Mouse (Mus musculus) olfactory bulb, adult 2 months (tissue): ENCODE results near the gene Tram2. TPM values are rescaled to one million over a fixed set of nuclear protein-coding genes. Genes with fewer than 3 reads are reported as not detected.
A peak's percentile ranks its signal among the peaks of the same experiment; 100 is the strongest.

ENCODE experiments used
- H3K27ac ChIP-seq: fragments of 200-500 bp; 2 replicates; pipeline ENCODE4 v1.5.1; 2012; ENCODE audit warnings: low read depth, low read length; ENCODE audit not compliant: insufficient read depth
- H3K4me1 ChIP-seq: fragments of 200-500 bp; 2 replicates; pipeline ENCODE4 v1.6.1; 2012; ENCODE audit warnings: low read length; ENCODE audit not compliant: control insufficient read depth, insufficient read depth
- H3K4me3 ChIP-seq: fragments of 200-500 bp; 2 replicates; pipeline ENCODE4 v1.5.1; 2012; ENCODE audit warnings: mild to moderate bottlenecking, low read depth, low read length, moderate library complexity; ENCODE audit not compliant: insufficient read depth
- CTCF ChIP-seq: fragments of 200-500 bp; IDR thresholded peaks from 2 replicates; pipeline ENCODE4 v1.5.1; 2012; ENCODE audit warnings: low read depth, mild to moderate bottlenecking, low read length, moderate library complexity; ENCODE audit not compliant: insufficient read depth
- POLR2A ChIP-seq: fragments of 200-500 bp; IDR thresholded peaks from 2 replicates; pipeline ENCODE4 v1.6.1; 2012; ENCODE audit warnings: mild to moderate bottlenecking, low read depth, low read length, moderate library complexity; ENCODE audit not compliant: insufficient read depth
- WGBS: fragments of 180-500 bp; shearing (Covaris S2); methylation state at CpG from one replicate; pipeline ENCODE4 v1.1.7; 2018; 5-methylcytosine and 5-hydroxymethylcytosine counted together
- polyA plus RNA-seq: library from polyadenylated mRNA; stranded (reverse); fragments of >200 nt; gene quantifications from 2 replicates; pipeline ENCODE4 v1.2.4, GENCODE M21; 2012; ENCODE audit warnings: low replicate concordance; ENCODE audit not compliant: missing spikeins, insufficient read depth, insufficient read length

The Tram2 gene
- not detected in 2 replicates for polyA plus RNA-seq

- peak within 1 kb of the TSS; percentile 97 for H3K4me3 ChIP-seq
- TF ChIP-seq CTCF (no peak), POLR2A (peak; percentile 68)
- peaks cover 5% of the 10 kb centered on the region; the same call in 1 of the 2 replicates for H3K4me1 ChIP-seq
- WGBS, result under 1% methylated on average over 41 of the region's 52 CpGs
- peak within 1 kb of the TSS; percentile 14; the same call in 1 of the 2 replicates for H3K27ac ChIP-seq
These were observed at the start of gene Tram2 for GRCm38 (mm10) chr1:21079217-21079773. Tram2 (minus strand) TSS chr1:21079229.

- WGBS, result 70% methylated on average over 14 of the region's 14 CpGs
These were observed 45.8 kb upstream of the Tram2 start for GRCm38 (mm10) chr1:21124713-21125336.

GRCm38 (mm10) chr1:21103784-21104183 is 24.8 kb upstream of the Tram2 start:
- TF ChIP-seq CTCF (no peak), POLR2A (no peak)
- Histone ChIP-seq H3K4me1 (no peaks in the 10 kb centered on the region), H3K27ac (no peak overlapping the region), H3K4me3 (no peak overlapping the region)
- WGBS, result 85% methylated on average over 4 of the region's 4 CpGs

More at GRCm38 (mm10) chr1:21124713-21125336, 45.8 kb upstream of the Tram2 start:
- TF ChIP-seq CTCF (no peak), POLR2A (no peak)
- H3K4me1 ChIP-seq, result no peaks in the 10 kb centered on the region
- H3K27ac ChIP-seq, result no peak overlapping the region
- H3K4me3 ChIP-seq, result no peak overlapping the region

GRCm38 (mm10) chr1:21101221-21102006 is 22.4 kb upstream of the Tram2 start:
- H3K4me3 ChIP-seq, result no peak overlapping the region
- WGBS, result 48% methylated on average over 15 of the region's 15 CpGs
- TF ChIP-seq POLR2A (no peak), CTCF (peak; percentile 48; the same call in 1 of the 2 replicates)
- no peak overlapping the region for H3K27ac ChIP-seq
- H3K4me1 ChIP-seq, result no peaks in the 10 kb centered on the region

GRCm38 (mm10) chr1:21100726-21101125 is 21.7 kb upstream of the Tram2 start:
- Histone ChIP-seq H3K4me1 (no peaks in the 10 kb centered on the region), H3K4me3 (no peak overlapping the region), H3K27ac (no peak overlapping the region)
- no peak for TF ChIP-seq CTCF
- 89% methylated on average over 4 of the region's 4 CpGs for WGBS

GRCm38 (mm10) chr1:21097001-21097989 is 18.3 kb upstream of the Tram2 start:
- TF ChIP-seq CTCF (no peak), POLR2A (no peak)
- no peak overlapping the region for H3K4me3 ChIP-seq
- no peaks in the 10 kb centered on the region for H3K4me1 ChIP-seq
- WGBS, result 78% methylated on average over 23 of the region's 23 CpGs
- H3K27ac ChIP-seq, result no peak overlapping the region

GRCm38 (mm10) chr1:21094644-21095215 is 15.7 kb upstream of the Tram2 start:
- H3K4me1 ChIP-seq, result no peaks in the 10 kb centered on the region
- WGBS, result 92% methylated on average over 4 of the region's 4 CpGs
- TF ChIP-seq CTCF (no peak), POLR2A (no peak)
- no peak overlapping the region for H3K27ac ChIP-seq
- no peak overlapping the region for H3K4me3 ChIP-seq

- Histone ChIP-seq H3K4me1 (no peaks in the 10 kb centered on the region), H3K27ac (no peak overlapping the region), H3K4me3 (no peak overlapping the region)
- 44% methylated on average over 6 of the region's 6 CpGs for WGBS
- TF ChIP-seq POLR2A, result no peak
- no peak for TF ChIP-seq CTCF
These were observed 10.7 kb upstream of the Tram2 start for GRCm38 (mm10) chr1:21089661-21090117.
